Mouse (Mus musculus) megakaryocyte, adult 5-6 weeks (primary cell): Measurements from ENCODE around the gene Reln. TPM values are rescaled to one million over a fixed set of nuclear protein-coding genes. Genes with fewer than 3 reads are reported as not detected.

Source experiments
- ATAC-seq: 2 replicates; pipeline ENCODE4 v1.8.0; 2016; ENCODE audit warnings: mild to moderate bottlenecking, inconsistent platforms; ENCODE audit not compliant: poor library complexity, severe bottlenecking
- total RNA-seq, 2 experiments: library from RNA; stranded (forward) in 1 of 2; stranded (reverse) in 1 of 2; fragments of 153-499, 151-499 nt in 1 of 2; fragments of 221-1000, 200-1000 nt in 1 of 2; gene quantifications; 2 replicates each; pipeline versions ENCODE4 v1.2.3 to v1.2.4; 2015 to 2017

The Reln gene
- total RNA-seq, 2 experiments from 2014 or later, result 0.15 TPM; not detected in 1

GRCm38 (mm10) chr5:22127583-22127982, 216.9 kb downstream of the Reln start:
- ATAC-seq, result no peak

DNA sequence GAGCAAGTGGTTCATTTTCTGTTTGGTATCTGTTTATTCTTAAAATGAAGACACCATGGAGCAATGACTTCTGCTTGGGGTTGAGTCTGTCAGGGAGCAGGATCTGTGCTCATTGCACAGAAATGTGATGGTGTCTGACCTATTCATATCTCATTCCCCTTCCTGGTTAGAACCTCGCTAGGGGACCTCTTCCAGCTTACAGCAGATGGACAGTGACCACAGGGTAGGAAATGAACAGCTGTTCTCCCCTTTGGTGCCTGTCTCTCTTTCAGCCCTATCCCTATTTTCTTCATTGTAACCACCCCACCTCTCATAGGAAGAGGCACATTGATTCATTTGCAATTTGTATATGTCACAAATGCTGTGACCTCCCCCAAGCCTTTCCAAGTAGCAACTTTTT, 225.2 kb downstream of the Reln start:
- no peak for ATAC-seq

GRCm38 (mm10) chr5:22118456-22118855, 226.0 kb downstream of the Reln start:
- ATAC-seq, result no peak

GRCm38 (mm10) chr5:22116922-22117321, 227.6 kb downstream of the Reln start:
- ATAC-seq, result no peak

GRCm38 (mm10) chr5:22106811-22107485, 237.6 kb downstream of the Reln start:
- ATAC-seq, result no peak

GRCm38 (mm10) chr5:22094984-22095383, 249.5 kb downstream of the Reln start:
- no peak for ATAC-seq

DNA sequence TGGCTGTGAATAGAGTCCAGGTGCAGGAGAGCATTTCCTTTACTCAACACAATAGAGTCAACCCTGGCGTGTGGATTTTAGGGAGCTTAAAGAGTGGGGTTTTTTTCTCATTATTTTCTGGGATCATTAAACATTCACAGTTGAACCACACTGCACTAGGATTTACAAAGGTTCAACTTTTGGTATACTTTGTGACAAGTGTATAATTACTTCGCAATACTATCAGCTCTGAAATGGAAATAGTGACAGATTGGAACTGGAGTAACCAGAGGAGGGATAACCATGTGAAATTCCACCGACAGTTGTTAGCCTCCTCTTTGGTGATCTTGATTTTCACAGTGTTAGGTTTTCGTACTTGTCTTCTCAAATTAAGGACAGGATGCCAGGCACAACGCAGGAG, 250.5 kb downstream of the Reln start:
- ATAC-seq, result no peak

GRCm38 (mm10) chr5:22093157-22093865, 251.2 kb downstream of the Reln start:
- ATAC-seq, result no peak

- no peak for ATAC-seq
These were observed 264.0 kb downstream of the Reln start for GRCm38 (mm10) chr5:22080468-22080986.

GRCm38 (mm10) chr5:22074971-22075370, 269.5 kb downstream of the Reln start:
- ATAC-seq, result no peak

- ATAC-seq, result no peak
These were observed 271.9 kb downstream of the Reln start for GRCm38 (mm10) chr5:22072591-22072990.

- no peak for ATAC-seq
These were observed 285.3 kb downstream of the Reln start for GRCm38 (mm10) chr5:22059251-22059650.

- no peak for ATAC-seq
These were observed 302.7 kb downstream of the Reln start for GRCm38 (mm10) chr5:22041825-22042224.

DNA sequence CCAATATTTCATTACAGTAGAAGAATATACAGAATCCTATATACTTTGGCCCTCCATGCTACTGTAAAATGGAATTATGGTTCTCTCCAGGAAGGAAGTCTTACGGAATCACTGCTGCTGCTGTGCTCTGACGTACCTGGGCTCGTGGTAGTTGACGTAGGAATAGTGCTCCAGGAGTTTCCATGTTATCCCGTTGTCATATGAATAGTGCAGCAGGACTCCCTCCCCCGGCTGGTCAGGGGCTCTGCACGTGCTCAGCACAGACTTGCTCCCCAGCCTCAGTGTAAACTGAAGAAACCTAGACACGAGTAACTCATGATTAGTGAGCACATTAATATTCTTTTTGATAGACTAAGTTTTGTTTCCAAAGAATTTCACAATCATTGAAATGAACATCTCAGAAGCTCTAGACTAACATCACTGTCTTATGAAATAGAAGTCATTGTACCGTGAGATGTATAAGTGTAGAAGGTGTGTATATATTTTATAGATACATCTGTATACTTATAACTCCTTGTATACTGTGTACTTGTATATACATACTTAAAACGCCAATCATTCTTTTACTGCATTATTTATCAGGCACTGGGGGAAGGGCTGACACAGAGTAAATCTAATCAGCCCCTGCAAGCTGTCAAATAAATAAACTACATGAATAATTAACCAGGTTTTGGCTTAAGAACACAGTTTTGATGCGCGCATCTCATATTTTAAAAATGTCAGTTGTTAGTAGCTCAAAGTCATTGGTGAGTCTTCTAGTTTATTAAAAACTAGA, 304.9 kb downstream of the Reln start:
- ATAC-seq, result no peak

DNA sequence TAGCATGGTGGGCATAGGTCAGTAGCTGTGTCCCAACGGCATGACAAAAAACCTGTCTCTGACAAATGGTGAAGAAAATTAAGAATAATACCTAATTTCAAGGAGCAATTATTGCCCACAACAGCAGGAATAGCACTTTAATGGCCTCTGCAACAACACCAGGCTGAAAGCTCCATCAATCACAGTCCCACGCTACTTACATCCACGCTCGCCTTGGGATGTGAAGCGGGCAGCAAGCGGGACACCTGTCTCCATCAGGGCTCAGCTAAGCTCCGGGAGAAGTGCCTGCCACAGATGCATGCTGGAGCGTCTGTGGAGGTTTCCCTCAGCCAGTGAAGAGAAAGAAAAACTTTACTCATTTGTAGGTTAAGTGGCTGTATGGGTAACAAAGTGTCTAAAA, 309.3 kb downstream of the Reln start:
- no peak for ATAC-seq

DNA sequence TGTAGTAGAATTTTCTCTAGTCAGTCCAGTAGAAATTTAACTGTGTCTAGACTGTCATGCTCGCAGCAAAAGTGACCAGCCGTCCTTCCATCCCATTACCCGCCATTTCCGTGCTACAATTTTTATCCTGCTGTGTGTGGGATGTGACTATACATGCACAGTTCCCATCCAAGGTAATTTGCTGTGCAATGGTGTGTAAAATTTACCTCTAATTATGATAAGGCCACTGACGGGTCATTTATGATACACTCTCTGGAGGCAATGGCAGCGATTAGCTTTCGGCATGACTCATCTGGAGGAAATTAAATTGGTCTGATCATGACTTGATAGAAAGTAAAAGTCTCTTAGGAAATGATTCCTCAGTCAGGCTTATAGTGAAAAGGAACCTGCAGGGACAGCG, 311.5 kb downstream of the Reln start:
- no peak for ATAC-seq

DNA sequence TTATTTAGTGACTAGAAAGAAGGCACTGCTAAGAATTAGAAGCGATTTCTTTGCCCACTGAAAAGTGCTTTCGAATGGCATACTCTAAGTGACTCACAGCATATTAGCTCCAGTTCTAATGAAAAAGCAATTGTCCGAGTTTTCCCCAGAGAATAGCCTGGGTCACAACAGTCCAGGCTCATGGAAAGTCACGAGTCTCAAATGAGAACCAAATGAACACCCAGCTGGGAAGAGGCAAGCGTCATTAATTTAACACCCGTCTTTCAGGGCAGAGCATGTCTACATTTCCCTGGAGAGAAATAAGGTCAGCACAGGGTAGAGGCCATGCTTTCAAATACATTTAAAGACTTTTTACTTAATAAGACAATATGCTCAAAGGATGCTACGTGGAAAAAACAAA, 312.8 kb downstream of the Reln start:
- no peak for ATAC-seq

GRCm38 (mm10) chr5:22028379-22028778, 316.1 kb downstream of the Reln start:
- ATAC-seq, result no peak

- no peak for ATAC-seq
These were observed 317.1 kb downstream of the Reln start for GRCm38 (mm10) chr5:22027240-22027875.

- ATAC-seq, result no peak
These were observed 318.8 kb downstream of the Reln start for GRCm38 (mm10) chr5:22025746-22026145.

- ATAC-seq, result no peak
These were observed 320.4 kb downstream of the Reln start for GRCm38 (mm10) chr5:22024108-22024507.
